Mouse (Mus musculus): Measurements from ENCODE around the gene Guk1.

GRCm38 (mm10) chr11:59209003-59209441 is 17.0 kb upstream of the Guk1 start:
- TF ChIP-seq POLR2A (IDR thresholded peaks at IDR 0.05; ENCODE audit: extremely low read depth, insufficient read depth, low read length) (no peak), CTCF (IDR thresholded peaks at IDR 0.05; ENCODE audit: low read depth, low read length) (peak; percentile 89)

All from liver, adult 2 months (tissue).